Mouse (Mus musculus): Measurements from ENCODE around the gene Zyg11a. TPM values are rescaled to one million over a fixed set of nuclear protein-coding genes. Genes with fewer than 3 reads are reported as not detected.

Gene Zyg11a
- total and polyA plus RNA-seq, 3 experiments, result not detected

DNA sequence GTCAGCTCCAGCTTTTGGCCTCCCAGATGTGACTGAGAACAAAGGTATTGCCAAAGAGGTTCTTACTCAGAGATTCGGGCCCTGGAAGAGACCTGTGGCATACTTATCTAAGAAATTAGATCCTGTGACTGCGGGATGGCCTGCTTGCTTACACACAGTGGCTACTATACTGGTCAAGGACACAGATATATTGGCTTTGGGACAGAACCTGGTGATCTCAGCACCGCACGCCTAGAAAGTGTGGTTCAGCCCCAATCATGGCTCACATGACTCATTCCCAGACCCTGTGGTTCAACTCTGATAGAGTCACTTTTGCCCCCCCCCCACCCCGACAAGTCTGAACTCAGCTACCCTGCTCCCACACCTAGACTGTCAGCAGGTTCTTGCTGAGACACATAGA is 80.9 kb downstream of the Zyg11a start:
- no peak overlapping the region for H3K4me3 ChIP-seq (ENCODE audit: low read depth, low read length)
- TF ChIP-seq GATA2 (IDR thresholded peaks at IDR 0.05; ENCODE audit: borderline replicate concordance, low read depth, low read length) (no peak), CTCF (IDR thresholded peaks at IDR 0.05; ENCODE audit: low read depth, low read length) (no peak), GATA1 (IDR thresholded peaks at IDR 0.05; ENCODE audit: borderline replicate concordance, low read length) (no peak), TAL1 (conservative IDR thresholded peaks at IDR 0.05; ENCODE audit: low read depth, low read length) (no peak), POLR2AphosphoS5 (IDR thresholded peaks at IDR 0.05; ENCODE audit: insufficient replicate concordance, low read depth, low read length) (no peak)
- DNase-seq (ENCODE audit: low spot score) (no peak), ATAC-seq (ENCODE audit: extremely low read depth, insufficient number of reproducible peaks, low FRiP score, poor library complexity, severe bottlenecking) (no peak)
- H3K27me3 ChIP-seq (ENCODE audit: insufficient read depth, low read length), result peaks cover 3% of the 10 kb centered on the region; the same call in 1 of the 2 replicates
- no peaks in the 10 kb centered on the region for H3K9me3 ChIP-seq (replicated peaks)
- H3K36me3 ChIP-seq (replicated peaks), result no peaks in the 10 kb centered on the region
- no peaks in the 10 kb centered on the region for H3K4me1 ChIP-seq (ENCODE audit: insufficient read depth, low read depth, low read length)

Other genes with a start within 250 kb of the Zyg11a start
- not detected in 2 replicates for gene Slc1a7, start 249.7 kb downstream of the Zyg11a start, total RNA-seq (2014; fragmentation: Nextera tagmentation)
- gene Slc1a7, start 249.7 kb downstream of the Zyg11a start, total RNA-seq (2017), result 0.11 TPM in 1 of 2 replicates, not detected in the other
- not detected in 2 replicates for gene Slc1a7, start 249.7 kb downstream of the Zyg11a start, polyA plus RNA-seq (2012)
- gene Podn, start 121.6 kb downstream of the Zyg11a start, total RNA-seq (2014; fragmentation: Nextera tagmentation), result not detected in 2 replicates
- gene Podn, start 121.6 kb downstream of the Zyg11a start, total RNA-seq (2017), result 0.12 TPM in 1 of 2 replicates, not detected in the other
- gene Podn, start 121.6 kb downstream of the Zyg11a start, polyA plus RNA-seq (2012), result not detected in 2 replicates
- gene Scp2, start 73.0 kb downstream of the Zyg11a start, total RNA-seq (2014; fragmentation: Nextera tagmentation), result 95.8 and 106 TPM in 2 replicates
- 250 and 260 TPM in 2 replicates for gene Scp2, start 73.0 kb downstream of the Zyg11a start, total RNA-seq (2017)
- gene Scp2, start 73.0 kb downstream of the Zyg11a start, polyA plus RNA-seq (2012), result 34.8 and 56.2 TPM in 2 replicates
- gene Echdc2, start 52.6 kb downstream of the Zyg11a start, total RNA-seq (2014; fragmentation: Nextera tagmentation), result not detected in 2 replicates
- gene Echdc2, start 52.6 kb downstream of the Zyg11a start, total RNA-seq (2017), result 0.44 TPM in 1 of 2 replicates, not detected in the other
- gene Echdc2, start 52.6 kb downstream of the Zyg11a start, polyA plus RNA-seq (2012), result not detected in 2 replicates
- 18.2 and 20.5 TPM in 2 replicates for gene Zyg11b, start 83.0 kb upstream of the Zyg11a start, total RNA-seq (2014; fragmentation: Nextera tagmentation)
- 20.6 and 21.8 TPM in 2 replicates for gene Zyg11b, start 83.0 kb upstream of the Zyg11a start, total RNA-seq (2017)
- gene Zyg11b, start 83.0 kb upstream of the Zyg11a start, polyA plus RNA-seq (2012), result 1.7 and 1.9 TPM in 2 replicates
- gene Coa7, start 110.1 kb upstream of the Zyg11a start, total RNA-seq (2014; fragmentation: Nextera tagmentation), result 4.2 and 6.8 TPM in 2 replicates
- 6.3 and 11.1 TPM in 2 replicates for gene Coa7, start 110.1 kb upstream of the Zyg11a start, total RNA-seq (2017)
- gene Coa7, start 110.1 kb upstream of the Zyg11a start, polyA plus RNA-seq (2012), result 1.4 and 4.2 TPM in 2 replicates
- gene Shisal2a, start 165.3 kb upstream of the Zyg11a start, total RNA-seq (2014; fragmentation: Nextera tagmentation), result not detected in 2 replicates
- gene Shisal2a, start 165.3 kb upstream of the Zyg11a start, total RNA-seq (2017), result not detected in 2 replicates
- gene Shisal2a, start 165.3 kb upstream of the Zyg11a start, polyA plus RNA-seq (2012), result not detected in 2 replicates
- not detected in 2 replicates for gene Gpx7, start 188.9 kb upstream of the Zyg11a start, total RNA-seq (2014; fragmentation: Nextera tagmentation)
- gene Gpx7, start 188.9 kb upstream of the Zyg11a start, total RNA-seq (2017), result 0.11 TPM in 1 of 2 replicates, not detected in the other
- not detected in 2 replicates for gene Gpx7, start 188.9 kb upstream of the Zyg11a start, polyA plus RNA-seq (2012)
- 305 and 351 TPM in 2 replicates for gene Tut4, start 241.4 kb upstream of the Zyg11a start, total RNA-seq (2014; fragmentation: Nextera tagmentation)
- gene Tut4, start 241.4 kb upstream of the Zyg11a start, total RNA-seq (2017), result 36.6 and 49.0 TPM in 2 replicates
- 38.8 and 41.8 TPM in 2 replicates for gene Tut4, start 241.4 kb upstream of the Zyg11a start, polyA plus RNA-seq (2012)

All from G1E (cell line).